Mouse (Mus musculus): ENCODE results near the gene Lsp1. TPM values are rescaled to one million over a fixed set of nuclear protein-coding genes. Genes with fewer than 3 reads are reported as not detected.

Lsp1 gene
- polyA plus RNA-seq, 1 experiment from 2014 or later, result 13.1 TPM

DNA sequence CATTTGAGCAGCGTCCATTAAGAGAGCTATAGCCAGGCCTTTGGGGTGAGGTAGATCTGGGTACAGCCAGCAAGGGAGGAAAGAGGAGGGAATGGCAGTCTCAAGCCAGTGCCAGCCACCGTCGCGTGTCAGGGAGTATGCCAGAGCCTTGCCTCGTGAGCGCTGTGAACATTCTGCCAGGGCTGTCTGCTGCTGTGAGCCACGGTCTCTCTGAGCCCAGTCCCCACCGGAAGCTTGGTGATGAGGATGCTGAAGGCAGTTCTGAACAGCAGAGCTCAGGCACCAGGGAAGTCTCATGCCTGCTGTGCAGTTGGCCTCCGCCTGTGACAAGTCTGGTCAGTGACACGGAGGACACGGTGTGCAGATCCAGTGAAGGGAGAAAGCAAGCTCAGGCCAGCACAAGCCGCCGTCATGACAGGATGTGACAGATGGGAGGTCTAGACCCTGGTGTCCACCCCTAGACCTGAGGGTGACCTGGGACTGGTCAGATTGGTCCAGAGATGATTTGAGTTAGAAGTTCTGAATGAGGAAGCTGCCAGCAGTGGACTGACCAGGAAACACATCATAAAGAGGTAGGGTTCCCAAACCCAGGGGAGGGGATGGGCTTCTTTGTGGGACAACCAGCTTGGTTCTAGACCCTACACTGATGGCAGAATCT is 16.3 kb downstream of the Lsp1 start:
- ATAC-seq (ENCODE audit: low FRiP score), result no peak
- H3K4me3 ChIP-seq (ENCODE audit: low read depth, low read length), result no peak overlapping the region
- no peaks in the 10 kb centered on the region for H3K36me3 ChIP-seq (ENCODE audit: control insufficient read depth, insufficient read depth, low read length)
- no peak overlapping the region for H3K9ac ChIP-seq (ENCODE audit: low read length)
- 88% methylated on average over 13 of the region's 13 CpGs for WGBS
- H3K4me1 ChIP-seq (ENCODE audit: control insufficient read depth, insufficient read depth, low read length), result peaks cover 12% of the 10 kb centered on the region
- no peaks in the 10 kb centered on the region for H3K9me3 ChIP-seq (ENCODE audit: control insufficient read depth, low read length)
- no peaks in the 10 kb centered on the region for H3K27me3 ChIP-seq (ENCODE audit: control insufficient read depth, insufficient read depth, low read length)
- DNase-seq (ENCODE audit: low spot score, missing footprints), result peak; percentile 35
- H3K27ac ChIP-seq (ENCODE audit: low read depth, low read length), result no peak overlapping the region
- no peak overlapping the region for H3K4me2 ChIP-seq

DNA sequence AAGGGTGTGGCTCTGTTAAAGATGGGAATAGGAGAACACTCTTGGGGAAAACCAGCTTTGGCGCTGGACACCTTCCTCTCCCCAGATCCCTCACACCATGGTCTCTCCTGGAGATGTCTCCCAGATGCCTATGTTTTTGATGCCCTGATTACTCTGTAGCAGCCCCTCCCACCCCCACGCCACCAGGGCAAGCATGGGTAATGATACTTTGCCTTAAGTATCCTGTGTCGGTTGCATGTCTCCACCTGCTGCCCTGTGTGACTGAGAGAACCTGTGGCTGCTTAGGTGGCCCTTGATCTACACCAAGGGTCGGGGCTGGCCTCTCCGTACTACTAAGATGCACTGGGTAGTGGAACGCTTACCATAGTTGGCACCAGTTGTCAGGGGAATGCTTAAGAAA is 17.4 kb downstream of the Lsp1 start:
- no peak overlapping the region for H3K9ac ChIP-seq (ENCODE audit: low read length)
- no peaks in the 10 kb centered on the region for H3K27me3 ChIP-seq (ENCODE audit: control insufficient read depth, insufficient read depth, low read length)
- H3K27ac ChIP-seq (ENCODE audit: low read depth, low read length), result no peak overlapping the region
- no peak overlapping the region for H3K4me3 ChIP-seq (ENCODE audit: low read depth, low read length)
- no peaks in the 10 kb centered on the region for H3K9me3 ChIP-seq (ENCODE audit: control insufficient read depth, low read length)
- ATAC-seq (ENCODE audit: low FRiP score) (no peak), DNase-seq (ENCODE audit: low spot score, missing footprints) (peak; percentile 14)
- H3K36me3 ChIP-seq (ENCODE audit: control insufficient read depth, insufficient read depth, low read length), result no peaks in the 10 kb centered on the region
- H3K4me2 ChIP-seq, result no peak overlapping the region
- 86% methylated on average over 6 of the region's 6 CpGs for WGBS
- H3K4me1 ChIP-seq (ENCODE audit: control insufficient read depth, insufficient read depth, low read length), result peaks cover 16% of the 10 kb centered on the region

- no peak overlapping the region for H3K4me3 ChIP-seq (ENCODE audit: low read depth, low read length)
- no peak for ATAC-seq (ENCODE audit: low FRiP score)
- peak; percentile 64 for DNase-seq (ENCODE audit: low spot score, missing footprints)
- no peak overlapping the region for H3K9ac ChIP-seq (ENCODE audit: low read length)
- H3K4me1 ChIP-seq (ENCODE audit: control insufficient read depth, insufficient read depth, low read length), result peaks cover 18% of the 10 kb centered on the region
- WGBS, result 26% methylated on average over 2 of the region's 2 CpGs
- H3K9me3 ChIP-seq (ENCODE audit: control insufficient read depth, low read length), result no peaks in the 10 kb centered on the region
- no peak overlapping the region for H3K4me2 ChIP-seq
- no peaks in the 10 kb centered on the region for H3K36me3 ChIP-seq (ENCODE audit: control insufficient read depth, insufficient read depth, low read length)
- H3K27ac ChIP-seq (ENCODE audit: low read depth, low read length), result no peak overlapping the region
- no peaks in the 10 kb centered on the region for H3K27me3 ChIP-seq (ENCODE audit: control insufficient read depth, insufficient read depth, low read length)
Measured at GRCm38 (mm10) chr7:142478574-142478973, 18.0 kb downstream of the Lsp1 start.

DNA sequence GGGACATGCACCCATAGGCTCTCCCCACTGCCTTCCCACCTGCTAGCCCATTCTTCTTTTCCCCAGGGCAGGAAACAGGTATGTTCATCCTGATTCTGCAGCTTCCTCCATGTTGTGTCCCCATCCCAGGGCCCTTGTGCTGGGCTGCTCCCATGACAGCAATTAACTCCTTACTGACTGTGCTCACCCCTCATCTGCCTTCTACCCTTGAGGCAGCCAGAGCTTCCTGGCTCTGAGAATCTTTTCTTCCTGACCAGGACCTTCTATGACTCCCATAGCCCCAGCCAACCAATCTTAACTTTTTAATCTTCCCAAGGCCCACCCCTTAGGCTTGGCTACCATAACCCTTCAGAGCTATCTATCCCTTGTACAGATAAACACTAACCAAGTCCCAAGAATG is 18.7 kb downstream of the Lsp1 start:
- DNase-seq (ENCODE audit: low spot score, missing footprints) (peak; percentile 53), ATAC-seq (ENCODE audit: low FRiP score) (no peak)
- no peaks in the 10 kb centered on the region for H3K9me3 ChIP-seq (ENCODE audit: control insufficient read depth, low read length)
- no peak overlapping the region for H3K4me3 ChIP-seq (ENCODE audit: low read depth, low read length)
- no peak overlapping the region for H3K27ac ChIP-seq (ENCODE audit: low read depth, low read length)
- H3K9ac ChIP-seq (ENCODE audit: low read length), result no peak overlapping the region
- H3K4me1 ChIP-seq (ENCODE audit: control insufficient read depth, insufficient read depth, low read length), result peaks cover 18% of the 10 kb centered on the region
- no peaks in the 10 kb centered on the region for H3K27me3 ChIP-seq (ENCODE audit: control insufficient read depth, insufficient read depth, low read length)
- no peak overlapping the region for H3K4me2 ChIP-seq
- no peaks in the 10 kb centered on the region for H3K36me3 ChIP-seq (ENCODE audit: control insufficient read depth, insufficient read depth, low read length)

DNA sequence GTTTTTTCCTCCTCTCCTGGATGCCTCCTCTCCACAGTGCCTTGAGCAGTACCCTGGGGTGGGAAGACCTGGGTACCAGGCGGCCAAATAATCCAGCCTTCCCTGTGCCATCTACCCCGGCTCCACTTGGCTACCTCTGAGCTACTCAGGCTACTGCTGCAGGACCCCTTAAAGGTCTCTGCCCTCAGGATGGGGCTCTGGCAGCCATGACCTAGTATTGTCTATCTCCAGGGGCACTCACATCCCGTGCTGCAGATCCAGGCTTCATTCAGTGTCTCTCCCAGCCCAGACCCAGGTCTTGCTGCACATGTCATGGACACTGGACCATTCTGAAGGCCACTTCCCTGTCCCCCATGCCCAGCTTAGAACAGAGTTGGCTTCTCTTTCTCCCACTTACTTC is 19.3 kb downstream of the Lsp1 start:
- WGBS, result 80% methylated on average over 3 of the region's 3 CpGs
- peaks cover 18% of the 10 kb centered on the region for H3K4me1 ChIP-seq (ENCODE audit: control insufficient read depth, insufficient read depth, low read length)

DNA sequence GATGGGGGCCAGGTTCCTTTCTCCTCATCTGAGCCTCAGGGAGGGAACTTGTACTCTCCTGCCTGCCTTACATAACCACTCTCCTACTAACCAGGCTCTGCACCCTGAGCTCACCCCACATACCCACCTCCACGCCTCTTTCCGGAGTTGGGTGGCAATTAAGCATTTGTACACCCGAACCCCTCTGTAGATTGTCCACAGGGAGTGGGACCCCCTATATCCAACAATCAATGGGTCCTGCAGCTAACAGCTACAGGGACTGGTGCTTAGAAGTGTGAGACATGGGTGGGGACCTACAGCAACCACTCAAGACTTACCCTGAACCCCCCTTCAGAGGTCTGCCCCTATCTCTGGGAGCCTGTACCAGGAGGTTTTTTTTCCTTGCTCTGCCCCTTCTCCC is 20.1 kb downstream of the Lsp1 start:
- DNase-seq (ENCODE audit: low spot score, missing footprints) (peak; percentile 77), ATAC-seq (ENCODE audit: low FRiP score) (no peak)
- Histone ChIP-seq H3K9ac (ENCODE audit: low read length) (no peak overlapping the region), H3K9me3 (ENCODE audit: control insufficient read depth, low read length) (no peaks in the 10 kb centered on the region), H3K27ac (ENCODE audit: low read depth, low read length) (no peak overlapping the region), H3K4me2 (no peak overlapping the region), H3K4me3 (ENCODE audit: low read depth, low read length) (no peak overlapping the region), H3K4me1 (ENCODE audit: control insufficient read depth, insufficient read depth, low read length) (peaks cover 18% of the 10 kb centered on the region), H3K36me3 (ENCODE audit: control insufficient read depth, insufficient read depth, low read length) (no peaks in the 10 kb centered on the region), H3K27me3 (ENCODE audit: control insufficient read depth, insufficient read depth, low read length) (no peaks in the 10 kb centered on the region)
- 95% methylated on average over 3 of the region's 3 CpGs for WGBS

More for the DNA sequence above, 19.3 kb downstream of the Lsp1 start:
- no peak overlapping the region for H3K4me2 ChIP-seq
- no peak overlapping the region for H3K9ac ChIP-seq (ENCODE audit: low read length)
- H3K27ac ChIP-seq (ENCODE audit: low read depth, low read length), result no peak overlapping the region
- peak; percentile 37 for DNase-seq (ENCODE audit: low spot score, missing footprints)
- H3K27me3 ChIP-seq (ENCODE audit: control insufficient read depth, insufficient read depth, low read length), result no peaks in the 10 kb centered on the region
- no peak for ATAC-seq (ENCODE audit: low FRiP score)
- H3K36me3 ChIP-seq (ENCODE audit: control insufficient read depth, insufficient read depth, low read length), result no peaks in the 10 kb centered on the region
- H3K9me3 ChIP-seq (ENCODE audit: control insufficient read depth, low read length), result no peaks in the 10 kb centered on the region
- H3K4me3 ChIP-seq (ENCODE audit: low read depth, low read length), result no peak overlapping the region

- ATAC-seq (ENCODE audit: low FRiP score) (peak; percentile 38), DNase-seq (ENCODE audit: low spot score, missing footprints) (peak; percentile 97)
- Histone ChIP-seq H3K9ac (ENCODE audit: low read length) (peak overlapping the region; percentile 77), H3K4me1 (ENCODE audit: control insufficient read depth, insufficient read depth, low read length) (peaks cover 18% of the 10 kb centered on the region), H3K4me3 (ENCODE audit: low read depth, low read length) (peak overlapping the region; percentile 19; the same call in 1 of the 2 replicates), H3K36me3 (ENCODE audit: control insufficient read depth, insufficient read depth, low read length) (no peaks in the 10 kb centered on the region), H3K4me2 (peak overlapping the region; percentile 46), H3K27me3 (ENCODE audit: control insufficient read depth, insufficient read depth, low read length) (no peaks in the 10 kb centered on the region), H3K27ac (ENCODE audit: low read depth, low read length) (peak overlapping the region; percentile 32), H3K9me3 (ENCODE audit: control insufficient read depth, low read length) (no peaks in the 10 kb centered on the region)
- WGBS, result 7% methylated on average over 5 of the region's 5 CpGs
Measured at GRCm38 (mm10) chr7:142481186-142481567, 20.6 kb downstream of the Lsp1 start.

DNA sequence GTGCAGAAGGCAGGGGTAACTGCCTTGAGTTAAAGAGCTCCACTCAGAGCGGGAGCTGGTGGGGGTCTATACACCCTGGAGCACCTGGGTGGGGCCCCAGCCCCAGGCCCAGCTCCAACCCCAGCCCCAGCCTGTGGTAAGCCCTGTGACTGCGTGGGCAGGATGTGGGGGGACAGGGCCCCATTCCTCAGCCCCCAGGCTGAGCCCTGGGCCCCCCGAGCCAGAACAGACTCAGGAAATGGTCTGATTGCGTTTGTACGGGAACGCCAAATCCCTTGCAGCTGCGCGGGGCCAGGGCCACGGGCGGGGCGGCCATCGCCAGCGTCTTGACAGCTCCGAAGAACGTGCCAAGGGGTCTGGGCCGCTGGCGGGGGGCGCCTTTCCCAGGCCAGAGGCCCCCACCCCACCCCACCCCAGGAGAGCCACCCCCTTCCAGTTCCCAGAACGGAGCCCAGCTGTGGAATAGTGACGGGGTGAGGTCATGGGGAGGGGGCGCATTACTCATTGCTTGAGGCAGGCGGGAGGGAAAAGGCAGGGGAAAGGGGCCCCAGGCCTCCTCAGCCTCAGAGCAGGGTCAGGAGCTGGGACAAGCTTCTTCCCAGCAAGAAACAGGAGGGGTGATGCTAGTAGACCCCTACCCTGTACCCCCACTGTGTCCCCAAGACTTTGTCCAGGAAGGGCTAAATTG is 21.1 kb downstream of the Lsp1 start:
- H3K4me1 ChIP-seq (ENCODE audit: control insufficient read depth, insufficient read depth, low read length), result peaks cover 18% of the 10 kb centered on the region
- WGBS, result 1% methylated on average over 22 of the region's 22 CpGs

GRCm38 (mm10) chr7:142482256-142482609 is 21.6 kb downstream of the Lsp1 start:
- no peaks in the 10 kb centered on the region for H3K36me3 ChIP-seq (ENCODE audit: control insufficient read depth, insufficient read depth, low read length)
- no peak overlapping the region for H3K4me3 ChIP-seq (ENCODE audit: low read depth, low read length)
- H3K4me2 ChIP-seq, result peak overlapping the region; percentile 46
- H3K27me3 ChIP-seq (ENCODE audit: control insufficient read depth, insufficient read depth, low read length), result no peaks in the 10 kb centered on the region
- H3K27ac ChIP-seq (ENCODE audit: low read depth, low read length), result peak overlapping the region; percentile 32; the same call in 1 of the 2 replicates
- DNase-seq (ENCODE audit: low spot score, missing footprints) (no peak), ATAC-seq (ENCODE audit: low FRiP score) (peak; percentile 31)
- WGBS, result 20% methylated on average over 6 of the region's 6 CpGs
- H3K9ac ChIP-seq (ENCODE audit: low read length), result peak overlapping the region; percentile 77
- H3K9me3 ChIP-seq (ENCODE audit: control insufficient read depth, low read length), result no peaks in the 10 kb centered on the region
- H3K4me1 ChIP-seq (ENCODE audit: control insufficient read depth, insufficient read depth, low read length), result peaks cover 23% of the 10 kb centered on the region

More for the DNA sequence above, 21.1 kb downstream of the Lsp1 start:
- H3K4me3 ChIP-seq (ENCODE audit: low read depth, low read length), result peak overlapping the region; percentile 19
- no peaks in the 10 kb centered on the region for H3K36me3 ChIP-seq (ENCODE audit: control insufficient read depth, insufficient read depth, low read length)
- DNase-seq (ENCODE audit: low spot score, missing footprints) (peak; percentile 95), ATAC-seq (ENCODE audit: low FRiP score) (peak; percentile 66)
- H3K4me2 ChIP-seq, result peak overlapping the region; percentile 46
- H3K27me3 ChIP-seq (ENCODE audit: control insufficient read depth, insufficient read depth, low read length), result no peaks in the 10 kb centered on the region
- no peaks in the 10 kb centered on the region for H3K9me3 ChIP-seq (ENCODE audit: control insufficient read depth, low read length)
- H3K27ac ChIP-seq (ENCODE audit: low read depth, low read length), result peak overlapping the region; percentile 32
- peak overlapping the region; percentile 77 for H3K9ac ChIP-seq (ENCODE audit: low read length)

Measured in midbrain, embryonic 11.5 days (tissue).